Mouse (Mus musculus) midbrain, embryonic 15.5 days (tissue): ENCODE results near the gene Csnk1g2. TPM values are rescaled to one million over a fixed set of nuclear protein-coding genes. Genes with fewer than 3 reads are reported as not detected.
"Not testable (repeated sequence)": the region's sequence is repeated elsewhere in the genome, so short reads cannot be mapped to it uniquely, and the experiment has no call there.

ENCODE experiments used
- ATAC-seq: fragments of 200-750 bp; cut with Nextera tagmentation; replicated peaks from 2 replicates; pipeline ENCODE4 v1.8.0; 2017; ENCODE audit warnings: moderate TSS enrichment
- H3K27ac ChIP-seq: fragments of 300-500 bp; sonication (generic); 2 replicates; pipeline ENCODE4 v1.5.1; 2015; ENCODE audit warnings: mild to moderate bottlenecking, inconsistent platforms
- H3K27me3 ChIP-seq: fragments of 300-500 bp; sonication (generic); replicated peaks from 2 replicates; pipeline ENCODE4 v1.6.1; 2015; ENCODE audit warnings: inconsistent platforms
- H3K36me3 ChIP-seq: fragments of 300-500 bp; sonication (generic); replicated peaks from 2 replicates; pipeline ENCODE4 v1.6.1; 2015; ENCODE audit warnings: inconsistent platforms
- H3K4me1 ChIP-seq: fragments of 300-500 bp; sonication (generic); 2 replicates; pipeline ENCODE4 v1.6.1; 2015; ENCODE audit warnings: inconsistent platforms
- H3K4me2 ChIP-seq: fragments of 300-500 bp; sonication (generic); 2 replicates; pipeline ENCODE4 v1.6.1; 2015; ENCODE audit warnings: inconsistent platforms, mild to moderate bottlenecking, moderate library complexity
- H3K4me3 ChIP-seq: fragments of 300-500 bp; sonication (generic); 2 replicates; pipeline ENCODE4 v1.5.1; 2015; ENCODE audit warnings: mild to moderate bottlenecking, inconsistent platforms
- H3K9ac ChIP-seq: fragments of 300-500 bp; sonication (generic); 2 replicates; pipeline ENCODE4 v1.6.1; 2015; ENCODE audit warnings: mild to moderate bottlenecking, inconsistent platforms
- H3K9me3 ChIP-seq: fragments of 300-500 bp; sonication (generic); 2 replicates; pipeline ENCODE4 v1.6.1; 2016; ENCODE audit warnings: inconsistent platforms
- WGBS: fragments of 180-500 bp; shearing (Covaris S2); methylation state at CpG from one replicate; pipeline ENCODE4 v1.1.7; 2015; ENCODE audit warnings: mixed read lengths; 5-methylcytosine and 5-hydroxymethylcytosine counted together
- polyA plus RNA-seq: library from polyadenylated mRNA; unstranded; fragments of >200 nt; fragmentation: Nextera tagmentation; extraction: Ambion mirVana; gene quantifications from 2 replicates; pipeline ENCODE4 v1.2.1, GENCODE M21; 2015

The Csnk1g2 gene
- polyA plus RNA-seq, 1 experiment from 2014 or later = 107 TPM

DNA sequence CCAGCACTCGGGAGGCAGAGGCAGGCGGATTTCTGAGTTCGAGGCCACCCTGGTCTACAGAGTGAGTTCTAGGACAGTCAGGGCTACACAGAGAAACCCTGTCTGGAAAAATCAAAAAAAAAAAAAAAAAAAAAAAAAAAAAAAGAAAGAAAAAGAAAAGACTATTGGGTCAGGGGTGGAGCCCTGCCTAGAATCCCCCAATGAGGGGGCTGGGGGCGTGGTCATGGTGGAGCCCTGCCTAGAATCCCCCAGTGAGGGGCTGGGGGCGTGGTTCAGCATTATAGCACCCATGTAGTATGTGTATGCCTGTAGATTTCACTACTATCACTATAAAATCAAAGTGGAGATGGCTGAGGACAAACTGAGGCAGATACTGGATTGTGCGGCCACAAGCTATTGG, 27.3 kb downstream of the Csnk1g2 start:
- not testable (repeated sequence) for H3K4me2 ChIP-seq, H3K9me3 ChIP-seq, H3K27ac ChIP-seq, ATAC-seq, H3K27me3 ChIP-seq, H3K4me3 ChIP-seq, H3K9ac ChIP-seq
- 91% methylated on average over 6 of the region's 6 CpGs for WGBS
- peaks cover 15% of the 10 kb centered on the region for H3K36me3 ChIP-seq
- peaks cover 16% of the 10 kb centered on the region for H3K4me1 ChIP-seq

DNA sequence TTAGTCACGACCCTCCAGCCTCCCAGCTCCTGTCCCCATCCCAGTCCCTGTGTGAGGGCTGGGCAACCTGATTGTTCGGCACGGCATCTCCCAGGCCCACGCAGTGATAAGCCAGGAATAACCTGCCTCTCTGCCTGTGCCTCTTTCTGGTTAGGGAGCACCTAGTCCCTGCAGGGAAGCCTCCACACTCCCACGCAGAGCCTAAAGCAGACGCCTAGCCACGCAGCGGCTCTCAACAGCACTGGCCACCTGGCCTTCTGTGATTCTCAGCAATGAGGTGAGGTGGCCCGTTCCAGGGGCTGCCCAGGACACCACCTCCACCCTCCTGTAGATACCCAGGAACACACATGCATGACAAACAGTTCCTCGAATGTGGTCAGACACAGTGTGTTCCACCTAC, 27.8 kb downstream of the Csnk1g2 start:
- Histone ChIP-seq H3K4me3 (no peak overlapping the region), H3K9me3 (no peaks in the 10 kb centered on the region), H3K4me1 (peaks cover 21% of the 10 kb centered on the region), H3K4me2 (no peak overlapping the region), H3K27me3 (no peaks in the 10 kb centered on the region), H3K27ac (no peak overlapping the region), H3K9ac (no peak overlapping the region), H3K36me3 (peaks cover 11% of the 10 kb centered on the region)
- 95% methylated on average over 10 of the region's 10 CpGs for WGBS
- no peak for ATAC-seq

DNA sequence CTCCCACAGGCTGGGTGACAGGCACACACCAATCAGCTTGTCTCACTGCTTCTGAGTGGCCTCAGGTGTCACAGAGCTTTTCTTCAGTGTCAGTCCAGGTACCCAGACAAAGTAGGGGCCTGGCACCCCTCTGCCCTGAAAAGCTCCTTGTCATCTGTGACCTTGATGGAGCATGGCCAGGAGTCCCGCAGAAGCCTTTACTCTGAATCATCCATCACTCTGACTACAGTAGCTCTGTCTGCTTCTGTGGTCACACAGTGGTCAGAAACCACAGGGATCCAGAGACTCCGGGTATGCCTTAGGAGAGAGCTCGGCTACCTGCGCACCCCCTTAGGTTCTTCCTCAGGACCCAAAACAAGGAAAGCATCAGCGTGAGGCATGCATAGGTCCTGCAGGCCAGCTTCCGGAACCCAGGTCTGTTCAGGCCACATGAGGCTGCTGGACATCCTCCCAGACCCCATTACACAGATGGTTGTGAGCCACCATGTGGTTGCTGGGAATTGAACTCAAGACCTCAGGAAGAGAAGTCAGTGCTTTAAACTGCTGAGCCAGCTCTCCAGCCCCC, 30.6 kb downstream of the Csnk1g2 start:
- 90% methylated on average over 6 of the region's 6 CpGs for WGBS

DNA sequence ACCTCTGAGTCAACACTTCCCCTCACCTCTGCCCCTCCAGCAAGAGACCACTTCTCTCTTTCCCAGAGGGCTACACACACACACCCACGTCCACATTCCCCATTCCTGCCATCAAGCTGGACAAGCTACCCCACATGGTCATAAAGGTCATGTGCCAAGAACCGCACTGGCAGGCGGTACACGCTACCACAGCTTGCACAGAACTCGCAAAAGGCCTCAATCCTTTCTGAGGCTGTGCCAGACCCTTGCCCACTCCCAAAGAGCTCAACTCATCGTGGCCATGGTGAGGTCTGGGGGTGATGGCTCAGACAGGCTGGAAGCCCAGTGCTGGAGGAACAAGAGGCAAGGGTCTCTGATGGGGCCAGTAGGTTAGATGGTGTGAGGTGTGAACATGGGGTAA, 32.2 kb downstream of the Csnk1g2 start:
- no peak for ATAC-seq
- no peak overlapping the region for H3K9ac ChIP-seq
- H3K4me1 ChIP-seq = peaks cover 36% of the 10 kb centered on the region
- peak overlapping the region; percentile 77 for H3K4me2 ChIP-seq
- no peak overlapping the region for H3K27ac ChIP-seq
- H3K4me3 ChIP-seq = peak overlapping the region; percentile 87
- no peaks in the 10 kb centered on the region for H3K9me3 ChIP-seq
- no peaks in the 10 kb centered on the region for H3K27me3 ChIP-seq
- H3K36me3 ChIP-seq = no peaks in the 10 kb centered on the region
- 84% methylated on average over 6 of the region's 6 CpGs for WGBS

More for the DNA sequence above, 30.6 kb downstream of the Csnk1g2 start:
- H3K9ac ChIP-seq = no peak overlapping the region
- no peaks in the 10 kb centered on the region for H3K27me3 ChIP-seq
- no peak overlapping the region for H3K27ac ChIP-seq
- H3K4me1 ChIP-seq = peaks cover 31% of the 10 kb centered on the region
- no peaks in the 10 kb centered on the region for H3K9me3 ChIP-seq
- no peak overlapping the region for H3K4me3 ChIP-seq
- H3K4me2 ChIP-seq = no peak overlapping the region
- ATAC-seq = no peak
- no peaks in the 10 kb centered on the region for H3K36me3 ChIP-seq

DNA sequence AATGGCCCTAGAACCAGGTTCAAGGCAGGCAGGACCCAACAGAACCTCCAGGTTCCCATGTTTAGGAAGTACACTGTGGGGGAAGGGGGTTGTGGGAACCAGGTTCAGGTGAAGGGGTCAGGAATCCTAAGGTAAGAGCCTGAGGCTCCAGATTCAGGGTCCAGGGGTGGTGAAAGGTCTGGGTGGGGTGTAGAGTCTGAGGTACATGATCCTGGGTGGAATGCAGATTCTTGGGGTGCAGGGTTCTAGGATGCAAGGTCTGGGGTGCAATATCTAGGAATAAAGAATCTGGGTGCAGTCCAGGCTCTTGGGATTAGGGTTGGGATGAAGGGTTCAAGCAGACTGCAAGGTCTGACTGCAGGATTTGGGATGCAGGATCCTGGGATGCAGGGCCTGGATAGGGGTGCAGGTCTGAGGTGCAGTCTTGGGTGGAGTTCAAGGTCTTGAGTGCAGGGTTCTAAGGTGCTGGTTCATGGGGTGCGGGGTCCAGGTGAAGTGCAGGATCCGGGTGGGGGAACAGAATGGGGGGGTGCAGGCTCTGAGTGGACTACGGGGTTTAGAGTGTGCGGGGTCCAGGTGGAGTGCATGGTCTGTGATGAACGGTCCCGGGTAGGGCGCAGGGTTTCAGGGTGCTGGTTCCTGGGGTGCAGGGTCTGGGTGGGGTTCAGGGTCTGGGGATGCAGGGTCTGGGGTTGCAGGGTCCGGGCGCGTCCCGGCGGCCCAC, 32.9 kb downstream of the Csnk1g2 start:
- peak overlapping the region; percentile 87 for H3K4me3 ChIP-seq
- H3K27me3 ChIP-seq = no peaks in the 10 kb centered on the region
- H3K36me3 ChIP-seq = no peaks in the 10 kb centered on the region
- ATAC-seq = peak; percentile 78
- H3K4me1 ChIP-seq = peaks cover 36% of the 10 kb centered on the region
- peak overlapping the region; percentile 77 for H3K4me2 ChIP-seq
- H3K9ac ChIP-seq = peak overlapping the region; percentile 94
- H3K9me3 ChIP-seq = no peaks in the 10 kb centered on the region
- 3% methylated on average over 12 of the region's 12 CpGs for WGBS
- H3K27ac ChIP-seq = peak overlapping the region; percentile 92

DNA sequence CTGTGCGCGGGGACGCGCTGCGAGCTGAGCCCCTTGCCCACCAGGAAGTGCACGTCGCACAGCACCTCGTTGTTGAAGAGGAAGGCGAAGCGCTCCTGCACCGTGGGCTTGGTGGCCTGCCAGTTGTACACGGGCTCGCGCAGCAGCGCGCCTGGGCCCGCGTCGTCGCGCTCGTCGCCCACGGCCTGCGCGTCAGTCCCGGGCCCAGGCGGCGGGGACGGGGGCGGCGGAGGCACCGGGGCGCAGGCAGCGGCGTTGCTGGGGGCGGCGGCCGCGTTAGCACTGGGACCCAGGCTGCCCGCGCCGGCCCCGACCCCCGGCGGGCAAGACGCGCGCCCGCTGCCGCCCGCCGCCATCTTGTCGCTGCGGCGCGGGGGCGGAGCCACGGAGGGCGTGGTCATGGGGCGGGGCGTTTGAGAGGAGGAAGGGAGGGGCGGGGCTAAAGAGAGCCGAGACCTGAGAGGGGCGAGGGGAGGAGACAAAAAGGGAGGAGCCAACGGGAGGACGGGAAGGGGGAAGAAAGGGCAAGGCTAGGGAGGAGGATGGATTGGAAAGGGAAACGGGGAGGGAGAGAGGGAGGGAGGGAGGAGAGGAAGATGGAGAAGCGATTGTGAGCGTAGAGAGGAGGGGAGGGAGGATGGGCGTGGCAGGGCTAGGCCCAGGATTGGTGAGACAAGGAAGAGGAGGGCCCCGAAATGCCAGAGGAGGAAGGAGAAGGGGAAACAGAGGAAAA, 33.7 kb downstream of the Csnk1g2 start:
- H3K27ac ChIP-seq = peak overlapping the region; percentile 92
- peak overlapping the region; percentile 87 for H3K4me3 ChIP-seq
- H3K36me3 ChIP-seq = no peaks in the 10 kb centered on the region
- H3K9me3 ChIP-seq = no peaks in the 10 kb centered on the region
- peak overlapping the region; percentile 94 for H3K9ac ChIP-seq
- H3K4me1 ChIP-seq = peaks cover 36% of the 10 kb centered on the region
- under 1% methylated on average over 66 of the region's 72 CpGs for WGBS
- ATAC-seq = peak; percentile 87
- no peaks in the 10 kb centered on the region for H3K27me3 ChIP-seq
- peak overlapping the region; percentile 77 for H3K4me2 ChIP-seq

- Histone ChIP-seq H3K4me3 (peak within 1 kb of the TSS; percentile 87), H3K27ac (peak within 1 kb of the TSS; percentile 92), H3K9me3 (no peaks in the 10 kb centered on the region), H3K36me3 (no peaks in the 10 kb centered on the region), H3K27me3 (no peaks in the 10 kb centered on the region), H3K4me1 (peaks cover 36% of the 10 kb centered on the region), H3K9ac (peak within 1 kb of the TSS; percentile 94), H3K4me2 (peak within 1 kb of the TSS; percentile 77)
- peak; percentile 62; the same call in 1 of the 2 replicates for ATAC-seq
- WGBS = 23% methylated on average over 15 of the region's 15 CpGs
Measured at GRCm38 (mm10) chr10:80656863-80657623, 34.4 kb downstream of the Csnk1g2 start, which contains the start of gene Btbd2. TSS of gene Btbd2 (minus strand) at chr10:80657071.

DNA sequence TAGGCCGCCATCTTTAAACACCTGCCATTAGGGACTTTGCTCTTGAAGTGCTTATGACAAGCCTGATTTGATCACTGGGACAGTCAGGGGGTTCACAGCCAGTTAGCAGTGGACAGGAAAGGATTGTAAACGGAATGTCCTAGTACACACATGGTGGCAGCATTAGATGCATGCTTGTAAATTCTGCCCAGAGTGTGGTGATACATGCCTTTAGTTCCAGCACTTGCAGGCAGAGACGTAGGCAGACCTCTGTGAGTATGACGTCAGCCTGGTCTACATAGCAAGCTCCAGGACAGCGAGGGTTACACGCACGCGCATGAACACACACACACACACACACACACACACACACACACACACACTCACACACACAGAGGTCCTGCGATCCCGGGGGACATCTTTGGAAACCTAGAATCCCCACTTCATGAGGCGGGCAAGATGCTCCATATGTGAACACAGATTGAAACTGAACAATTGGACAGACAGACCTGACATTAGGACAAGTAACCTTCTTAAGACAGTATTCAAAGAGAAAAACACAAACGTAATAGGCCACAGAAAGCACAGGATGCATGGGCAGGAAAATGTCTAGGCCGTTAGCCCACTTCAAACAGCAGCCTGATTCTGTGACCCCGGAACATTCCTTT, 35.7 kb downstream of the Csnk1g2 start:
- Histone ChIP-seq H3K27ac (no peak overlapping the region), H3K4me2 (no peak overlapping the region), H3K4me1 (peaks cover 35% of the 10 kb centered on the region), H3K9me3 (no peaks in the 10 kb centered on the region), H3K36me3 (no peaks in the 10 kb centered on the region), H3K27me3 (no peaks in the 10 kb centered on the region), H3K9ac (no peak overlapping the region), H3K4me3 (no peak overlapping the region)
- no peak for ATAC-seq
- WGBS = 86% methylated on average over 14 of the region's 14 CpGs

GRCm38 (mm10) chr10:80658841-80659202, 36.2 kb downstream of the Csnk1g2 start:
- Histone ChIP-seq H3K27ac (no peak overlapping the region), H3K9me3 (no peaks in the 10 kb centered on the region), H3K36me3 (no peaks in the 10 kb centered on the region), H3K9ac (no peak overlapping the region), H3K4me1 (peaks cover 30% of the 10 kb centered on the region), H3K4me3 (no peak overlapping the region), H3K27me3 (no peaks in the 10 kb centered on the region), H3K4me2 (no peak overlapping the region)
- ATAC-seq = no peak
- 62% methylated on average over 4 of the region's 4 CpGs for WGBS

DNA sequence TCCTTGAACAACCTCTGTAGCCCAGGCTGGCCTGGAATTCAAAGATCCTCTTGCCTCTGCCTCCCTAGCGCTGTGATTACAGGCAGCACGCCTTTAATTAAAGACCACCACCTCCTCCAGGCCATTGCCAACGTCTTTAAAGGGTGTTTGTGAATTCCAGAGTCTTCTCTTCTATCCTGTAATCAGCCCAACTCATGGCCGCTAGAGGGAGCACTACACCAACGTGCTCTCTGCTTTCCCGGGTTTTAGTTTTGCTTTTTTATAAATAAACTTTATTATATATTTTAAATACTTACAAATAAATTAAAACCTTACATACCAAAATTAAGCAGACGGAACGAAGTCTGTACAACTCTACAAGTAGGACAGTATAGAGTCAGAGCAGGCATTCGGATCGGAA, 36.6 kb downstream of the Csnk1g2 start:
- 11% methylated on average over 10 of the region's 10 CpGs for WGBS
- 0 out of 2 replicates have a peak overlapping the region, but pooled peaks have one; percentile 20 for H3K4me2 ChIP-seq
- no peaks in the 10 kb centered on the region for H3K27me3 ChIP-seq
- no peak for ATAC-seq
- H3K4me1 ChIP-seq = peaks cover 27% of the 10 kb centered on the region
- H3K4me3 ChIP-seq = no peak overlapping the region; the same call in 1 of the 2 replicates
- no peaks in the 10 kb centered on the region for H3K9me3 ChIP-seq
- no peak overlapping the region for H3K27ac ChIP-seq
- H3K9ac ChIP-seq = no peak overlapping the region
- H3K36me3 ChIP-seq = no peaks in the 10 kb centered on the region

DNA sequence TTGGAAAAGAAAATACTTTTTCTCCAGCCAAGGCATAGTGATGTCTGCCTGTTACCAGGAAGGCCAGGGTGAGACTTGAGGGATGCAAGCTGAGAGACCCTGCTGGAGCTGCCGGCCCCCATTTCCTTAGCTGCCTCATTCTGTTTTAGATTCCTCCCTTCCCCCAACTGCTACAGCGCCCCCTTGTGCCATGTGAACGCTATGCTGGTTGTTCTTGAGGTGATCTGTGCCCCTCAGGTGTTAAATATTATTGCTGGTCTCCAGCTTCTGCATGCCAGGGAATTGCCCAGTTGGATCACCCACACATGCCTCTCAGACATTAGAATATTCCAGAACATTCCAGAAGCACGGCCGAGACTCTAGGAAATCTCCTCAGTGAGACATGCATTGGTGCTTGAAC, 38.5 kb downstream of the Csnk1g2 start:
- H3K27me3 ChIP-seq = no peaks in the 10 kb centered on the region
- H3K4me3 ChIP-seq = no peak overlapping the region
- no peak for ATAC-seq
- peaks cover 3% of the 10 kb centered on the region for H3K36me3 ChIP-seq
- peaks cover 12% of the 10 kb centered on the region for H3K4me1 ChIP-seq
- no peaks in the 10 kb centered on the region for H3K9me3 ChIP-seq
- no peak overlapping the region for H3K4me2 ChIP-seq
- WGBS = 32% methylated on average over 5 of the region's 5 CpGs
- H3K27ac ChIP-seq = no peak overlapping the region
- H3K9ac ChIP-seq = no peak overlapping the region
